Mouse (Mus musculus): ENCODE results near the gene Dcaf10. TPM values are rescaled to one million over a fixed set of nuclear protein-coding genes. Genes with fewer than 3 reads are reported as not detected.

Dcaf10 gene
- polyA plus RNA-seq, 1 experiment = 9.7 TPM

- no peak for DNase-seq (ENCODE audit: low spot score)
Observed at GRCm38 (mm10) chr4:45419051-45419450, 77.2 kb downstream of the Dcaf10 start.

- no peak for DNase-seq (ENCODE audit: low spot score)
Observed at GRCm38 (mm10) chr4:45420733-45421132, 78.8 kb downstream of the Dcaf10 start.

- DNase-seq (ENCODE audit: low spot score) = peak; percentile 39
Observed at GRCm38 (mm10) chr4:45421519-45422260, 79.8 kb downstream of the Dcaf10 start.

- no peak for DNase-seq (ENCODE audit: low spot score)
Observed at GRCm38 (mm10) chr4:45422640-45423039, 80.7 kb downstream of the Dcaf10 start.

GRCm38 (mm10) chr4:45423406-45423805 lies 81.5 kb downstream of the Dcaf10 start:
- no peak for DNase-seq (ENCODE audit: low spot score)

- no peak for DNase-seq (ENCODE audit: low spot score)
Observed at GRCm38 (mm10) chr4:45426724-45427457, 85.0 kb downstream of the Dcaf10 start.

Other genes with a start within 250 kb of the Dcaf10 start
- 116 and 146 TPM in 2 replicates for gene Tomm5, start 234.0 kb upstream of the Dcaf10 start, polyA plus RNA-seq (2012; rRNA removed)
- gene Frmpd1, start 157.2 kb upstream of the Dcaf10 start, polyA plus RNA-seq (2012; rRNA removed) = 0.19 and 0.25 TPM in 2 replicates
- gene Trmt10b, start 45.0 kb upstream of the Dcaf10 start, polyA plus RNA-seq (2012; rRNA removed) = 15.0 TPM in 2 replicates
- gene Exosc3, start 631 bp downstream of the Dcaf10 start, polyA plus RNA-seq (2012; rRNA removed) = 28.5 and 31.8 TPM in 2 replicates
- gene Slc25a51, start 66.7 kb downstream of the Dcaf10 start, polyA plus RNA-seq (2012; rRNA removed) = 67.1 and 71.5 TPM in 2 replicates
- gene Shb, start 190.4 kb downstream of the Dcaf10 start, polyA plus RNA-seq (2012; rRNA removed) = 29.4 and 40.4 TPM in 2 replicates